Mouse (Mus musculus): ENCODE results near the gene Alg2. TPM values are rescaled to one million over a fixed set of nuclear protein-coding genes. Genes with fewer than 3 reads are reported as not detected.

Gene Alg2
- polyA plus RNA-seq, 1 experiment from 2014 or later = 93.2 TPM

DNA sequence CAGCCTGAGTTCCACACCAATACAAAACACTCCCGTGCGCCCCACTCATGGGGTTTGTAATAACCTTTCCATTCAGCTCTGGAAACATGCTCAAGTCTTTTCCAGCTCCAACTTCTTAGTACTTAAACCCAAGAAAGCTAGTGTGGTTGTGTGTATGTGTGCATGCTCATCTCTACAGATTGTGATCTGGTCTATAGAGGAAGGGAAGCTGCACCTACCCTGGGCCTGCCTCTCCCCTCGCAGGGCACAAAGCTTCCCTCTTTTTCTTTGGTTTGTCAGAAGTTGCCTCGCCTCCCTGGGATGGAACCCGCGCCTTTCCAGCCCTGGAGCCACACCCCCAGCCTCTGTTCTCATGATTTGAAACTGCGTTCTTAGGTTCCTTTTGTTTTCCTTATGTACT lies 53.9 kb downstream of the Alg2 start:
- Histone ChIP-seq H3K4me3 (no peak overlapping the region), H3K36me3 (no peaks in the 10 kb centered on the region), H3K27me3 (ENCODE audit: low read depth, poor library complexity, severe bottlenecking) (peaks cover 6% of the 10 kb centered on the region; the same call in 1 of the 2 replicates), H3K4me1 (peaks cover 29% of the 10 kb centered on the region), H3K27ac (replicated peaks) (no peak overlapping the region), H3K9me3 (replicated peaks) (no peaks in the 10 kb centered on the region)
- 26% methylated on average over 7 of the region's 7 CpGs for WGBS
- DNase-seq (ENCODE audit: low spot score) = no peak

- Histone ChIP-seq H3K4me3 (no peak overlapping the region), H3K36me3 (peaks cover 5% of the 10 kb centered on the region; the same call in 1 of the 2 replicates), H3K27ac (replicated peaks) (no peak overlapping the region), H3K27me3 (ENCODE audit: low read depth, poor library complexity, severe bottlenecking) (peaks cover 6% of the 10 kb centered on the region; the same call in 1 of the 2 replicates), H3K9me3 (replicated peaks) (no peaks in the 10 kb centered on the region), H3K4me1 (peaks cover 27% of the 10 kb centered on the region)
- WGBS = 27% methylated on average over 9 of the region's 9 CpGs
- DNase-seq (ENCODE audit: low spot score) = no peak
These were observed 54.7 kb downstream of the Alg2 start for GRCm38 (mm10) chr4:47419268-47419973.

- Histone ChIP-seq H3K27ac (replicated peaks) (no peak overlapping the region), H3K27me3 (ENCODE audit: low read depth, poor library complexity, severe bottlenecking) (peaks cover 6% of the 10 kb centered on the region; the same call in 1 of the 2 replicates), H3K36me3 (peaks cover 16% of the 10 kb centered on the region), H3K4me1 (peaks cover 23% of the 10 kb centered on the region), H3K9me3 (replicated peaks) (no peaks in the 10 kb centered on the region), H3K4me3 (no peak overlapping the region)
- WGBS = 66% methylated on average over 3 of the region's 3 CpGs
- DNase-seq (ENCODE audit: low spot score) = no peak
These were observed 56.3 kb downstream of the Alg2 start for GRCm38 (mm10) chr4:47417871-47418270.

Other genes starting within 250 kb of the Alg2 start
- 90.0 and 110 TPM in 2 replicates for gene Tgfbr1, start 121.1 kb downstream of the Alg2 start, polyA plus RNA-seq (2016; fragmentation: Nextera tagmentation; extraction: Ambion mirVana)
- gene Sec61b, start 325 bp upstream of the Alg2 start, polyA plus RNA-seq (2016; fragmentation: Nextera tagmentation; extraction: Ambion mirVana) = 339 and 378 TPM in 2 replicates